Comparison of ENCODE assay signal across 25 mouse cellular contexts in the genomic region with DNA sequence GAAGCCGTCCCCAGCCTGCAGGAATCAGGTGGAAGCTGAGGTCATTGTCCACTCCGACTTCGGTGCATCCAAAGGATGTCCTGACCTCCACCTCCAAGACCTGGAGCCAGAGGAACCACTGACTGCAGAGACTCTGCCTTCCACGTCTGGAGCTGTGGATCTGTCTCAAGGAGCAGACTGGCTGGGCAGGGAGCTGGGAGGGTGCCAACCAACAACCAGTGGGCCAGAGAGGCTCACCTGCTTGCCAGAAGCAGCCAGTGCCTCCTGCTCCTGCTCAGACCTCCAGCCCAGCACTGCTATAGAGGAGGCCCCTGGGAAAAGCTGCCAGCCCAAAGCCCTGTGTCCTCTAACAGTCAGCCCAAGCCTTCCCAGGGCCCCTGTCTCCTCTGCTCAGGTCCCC. TPM values are rescaled to one million over a fixed set of nuclear protein-coding genes. Genes with fewer than 3 reads are reported as not detected.
DNase-seq lines count a peak whose midpoint lies in the region; ATAC-seq and TF ChIP-seq lines count a peak whose summit lies in the region.
"Had no signal": no experiment of that assay in that cellular context is flagged by ENCODE, and none has a peak within 500 bp of the region (broad histone marks: within the 10 kb centered on the region; RNA-seq: fewer than 3 reads in every experiment).

No protein-coding gene starts in this region.

- H3K9ac ChIP-seq in forebrain, postnatal 0 days: no peak overlapping the region
- no peak overlapping the region for H3K9ac ChIP-seq in hindbrain, embryonic 11.5 days (ENCODE audit: low read depth, low read length)
- 0 out of 2 replicates have a peak overlapping the region, but pooled peaks have one; percentile 22 for H3K9ac ChIP-seq in midbrain, embryonic 11.5 days (ENCODE audit: low read length)
- no peak overlapping the region for H3K9ac ChIP-seq in midbrain, postnatal 0 days (replicated peaks; ENCODE audit: low read length, poor library complexity, severe bottlenecking)
- H3K9ac ChIP-seq: embryonic facial prominence, embryonic 12.5 days; embryonic facial prominence, embryonic 15.5 days; intestine, embryonic 15.5 days had no signal

- H3K4me1 ChIP-seq in forebrain, embryonic 10.5 days: peaks cover 63% of the 10 kb centered on the region
- H3K4me1 ChIP-seq in forebrain, postnatal 0 days (ENCODE audit: insufficient read depth): no peaks in the 10 kb centered on the region
- H3K4me1 ChIP-seq in hindbrain, embryonic 10.5 days (replicated peaks): peaks cover 65% of the 10 kb centered on the region
- peaks cover under 1% of the 10 kb centered on the region for H3K4me1 ChIP-seq in hindbrain, embryonic 11.5 days (replicated peaks; ENCODE audit: control insufficient read depth, insufficient read depth, low read length)
- H3K4me1 ChIP-seq in midbrain, embryonic 11.5 days (ENCODE audit: control insufficient read depth, insufficient read depth, low read length): peaks cover 24% of the 10 kb centered on the region
- H3K4me1 ChIP-seq in midbrain, postnatal 0 days (ENCODE audit: insufficient read depth, low read length): no peaks in the 10 kb centered on the region
- H3K4me1 ChIP-seq: embryonic facial prominence, embryonic 12.5 days; embryonic facial prominence, embryonic 15.5 days; intestine, embryonic 15.5 days had no signal

- peaks cover 4% of the 10 kb centered on the region for H3K36me3 ChIP-seq in forebrain, embryonic 10.5 days (replicated peaks)
- peaks cover 33% of the 10 kb centered on the region for H3K36me3 ChIP-seq in forebrain, postnatal 0 days (ENCODE audit: insufficient read depth)
- H3K36me3 ChIP-seq in hindbrain, embryonic 10.5 days: peaks cover 16% of the 10 kb centered on the region
- H3K36me3 ChIP-seq in hindbrain, embryonic 11.5 days (ENCODE audit: control insufficient read depth, insufficient read depth, low read length): no peaks in the 10 kb centered on the region
- H3K36me3 ChIP-seq in midbrain, embryonic 11.5 days (ENCODE audit: control insufficient read depth, insufficient read depth, low read length): no peaks in the 10 kb centered on the region
- H3K36me3 ChIP-seq in midbrain, postnatal 0 days (ENCODE audit: insufficient read depth, low read length): peaks cover 29% of the 10 kb centered on the region

- H3K27ac ChIP-seq in forebrain, embryonic 10.5 days: peak overlapping the region; percentile 78; the same call in 1 of the 2 replicates
- no peak overlapping the region for H3K27ac ChIP-seq in forebrain, postnatal 0 days (ENCODE audit: low read depth, low read length)
- H3K27ac ChIP-seq in hindbrain, embryonic 10.5 days: peak overlapping the region; percentile 80
- H3K27ac ChIP-seq in hindbrain, embryonic 11.5 days (ENCODE audit: low read depth, low read length): no peak overlapping the region
- H3K27ac ChIP-seq in midbrain, embryonic 11.5 days (ENCODE audit: low read depth, low read length): no peak overlapping the region
- H3K27ac ChIP-seq in midbrain, postnatal 0 days (ENCODE audit: low read depth, low read length): no peak overlapping the region
- H3K27ac ChIP-seq: embryonic facial prominence, embryonic 12.5 days; embryonic facial prominence, embryonic 15.5 days; gastrocnemius, adult 2 months; intestine, embryonic 15.5 days had no signal

- intact Hi-C loops in left cerebral cortex, postnatal 36 days (cut with DNase I): no loop called here

- no peak overlapping the region for H3K4me2 ChIP-seq in forebrain, postnatal 0 days (ENCODE audit: low read depth)
- H3K4me2 ChIP-seq in hindbrain, embryonic 11.5 days (replicated peaks; ENCODE audit: low read depth, low read length): no peak overlapping the region
- H3K4me2 ChIP-seq in midbrain, embryonic 11.5 days: no peak overlapping the region
- H3K4me2 ChIP-seq in midbrain, postnatal 0 days (ENCODE audit: low read depth, low read length, poor library complexity, severe bottlenecking): no peak overlapping the region
- H3K4me2 ChIP-seq: embryonic facial prominence, embryonic 12.5 days; embryonic facial prominence, embryonic 15.5 days; heart, embryonic 11.5 days; intestine, embryonic 15.5 days had no signal

- no peak for TF ChIP-seq CTCF in forebrain, postnatal 0 days (IDR thresholded peaks at IDR 0.05; ENCODE audit: low read depth)
- TF ChIP-seq CTCF in midbrain, postnatal 0 days (IDR thresholded peaks at IDR 0.05): no peak

- no peak for DNase-seq in forebrain, embryonic 10.5 days (ENCODE audit: extremely low spot score, low spot score)
- no peak for DNase-seq in forebrain, postnatal 0 days
- no peak for DNase-seq in hindbrain, embryonic 10.5 days (ENCODE audit: low spot score)
- DNase-seq in hindbrain, embryonic 11.5 days (ENCODE audit: low spot score): no peak
- DNase-seq in midbrain, embryonic 11.5 days (ENCODE audit: low spot score, missing footprints): no peak
- DNase-seq in midbrain, postnatal 0 days (ENCODE audit: low spot score): no peak
- DNase-seq in left cerebral cortex, postnatal 36 days (ENCODE audit: low spot score in 2 of 2): no peak
- DNase-seq: adrenal gland, adult 8-10 months; adrenal gland, postnatal 25 days; cerebellum, adult 11-12 months; cerebellum, adult 9-10 months; gastrocnemius, adult 2 months; gastrocnemius, postnatal 14 days; heart, adult 11 months; kidney, adult 11 months; kidney, adult 8-10 months had no signal

- H3K9me3 ChIP-seq in forebrain, embryonic 10.5 days: no peaks in the 10 kb centered on the region
- H3K9me3 ChIP-seq in forebrain, postnatal 0 days (ENCODE audit: low read length): no peaks in the 10 kb centered on the region
- no peaks in the 10 kb centered on the region for H3K9me3 ChIP-seq in hindbrain, embryonic 10.5 days
- no peaks in the 10 kb centered on the region for H3K9me3 ChIP-seq in hindbrain, embryonic 11.5 days (ENCODE audit: control insufficient read depth, low read length)
- H3K9me3 ChIP-seq in midbrain, embryonic 11.5 days (ENCODE audit: control insufficient read depth, low read length): no peaks in the 10 kb centered on the region
- no peaks in the 10 kb centered on the region for H3K9me3 ChIP-seq in midbrain, postnatal 0 days (ENCODE audit: low read length)
- H3K9me3 ChIP-seq: embryonic facial prominence, embryonic 12.5 days; embryonic facial prominence, embryonic 15.5 days; intestine, embryonic 15.5 days had no signal

- peaks cover 68% of the 10 kb centered on the region for H3K27me3 ChIP-seq in forebrain, embryonic 10.5 days (ENCODE audit: poor library complexity, severe bottlenecking)
- H3K27me3 ChIP-seq in forebrain, postnatal 0 days (ENCODE audit: insufficient read depth, low read length): no peaks in the 10 kb centered on the region
- peaks cover 32% of the 10 kb centered on the region for H3K27me3 ChIP-seq in hindbrain, embryonic 10.5 days (ENCODE audit: insufficient read depth, poor library complexity, severe bottlenecking)
- H3K27me3 ChIP-seq in hindbrain, embryonic 11.5 days (ENCODE audit: control insufficient read depth, insufficient read depth, low read length): no peaks in the 10 kb centered on the region
- peaks cover 8% of the 10 kb centered on the region; the same call in 1 of the 2 replicates for H3K27me3 ChIP-seq in midbrain, embryonic 11.5 days (ENCODE audit: control insufficient read depth, insufficient read depth, low read length)
- H3K27me3 ChIP-seq in midbrain, postnatal 0 days (ENCODE audit: insufficient read depth, low read length): no peaks in the 10 kb centered on the region
- H3K27me3 ChIP-seq: embryonic facial prominence, embryonic 12.5 days had no signal

- no peak for ATAC-seq in forebrain, postnatal 0 days
- no peak for ATAC-seq in hindbrain, embryonic 11.5 days (ENCODE audit: low FRiP score)
- ATAC-seq in midbrain, embryonic 11.5 days (ENCODE audit: low FRiP score): no peak
- ATAC-seq in midbrain, postnatal 0 days (ENCODE audit: low FRiP score): no peak
- ATAC-seq: CD4-positive, CD25-positive, alpha-beta regulatory T cell, adult 4 months; hindbrain, embryonic 16.5 days; intestine, embryonic 15.5 days had no signal

- 77% methylated on average over 4 of the region's 4 CpGs for WGBS in forebrain, embryonic 10.5 days
- WGBS in forebrain, postnatal 0 days: 73% methylated on average over 4 of the region's 4 CpGs
- WGBS in hindbrain, embryonic 10.5 days: 86% methylated on average over 4 of the region's 4 CpGs
- WGBS in hindbrain, embryonic 11.5 days: 79% methylated on average over 4 of the region's 4 CpGs
- 85% methylated on average over 4 of the region's 4 CpGs for WGBS in midbrain, embryonic 11.5 days
- whole genome bisulfite sequencing in midbrain, postnatal 0 days: 89% methylated on average over 4 of the region's 4 CpGs

- no peak overlapping the region for H3K4me3 ChIP-seq in forebrain, embryonic 10.5 days
- H3K4me3 ChIP-seq in forebrain, postnatal 0 days (ENCODE audit: low read depth, low read length): no peak overlapping the region
- H3K4me3 ChIP-seq in hindbrain, embryonic 10.5 days: no peak overlapping the region
- H3K4me3 ChIP-seq in hindbrain, embryonic 11.5 days (ENCODE audit: low read depth, low read length): no peak overlapping the region
- H3K4me3 ChIP-seq in midbrain, embryonic 11.5 days (ENCODE audit: low read depth, low read length): no peak overlapping the region
- H3K4me3 ChIP-seq in midbrain, postnatal 0 days (ENCODE audit: low read depth, low read length): no peak overlapping the region
- H3K4me3 ChIP-seq: embryonic facial prominence, embryonic 12.5 days; embryonic facial prominence, embryonic 15.5 days; gastrocnemius, adult 2 months; intestine, embryonic 15.5 days had no signal

RNA-seq across cellular contexts. Expression of gene Igdcc3, which starts 5.9 kb away (rescaled TPM):
- polyA plus RNA-seq in forebrain, embryonic 10.5 days (2016; fragmentation: Nextera tagmentation; extraction: Ambion mirVana): 208 and 246 TPM in 2 replicates
- 2.7 and 3.0 TPM in 2 replicates for total RNA-seq in forebrain, postnatal 0 days (2014; rRNA removed)
- polyA plus RNA-seq in forebrain, postnatal 0 days (2015; fragmentation: Nextera tagmentation; extraction: Ambion mirVana): 2.6 and 4.2 TPM in 2 replicates
- polyA plus RNA-seq in hindbrain, embryonic 10.5 days (2016; fragmentation: Nextera tagmentation; extraction: Ambion mirVana): 218 and 357 TPM in 2 replicates
- 46.0 and 49.6 TPM in 2 replicates for polyA plus RNA-seq in hindbrain, embryonic 11.5 days (2014; fragmentation: Nextera tagmentation; extraction: Ambion mirVana)
- polyA plus RNA-seq in midbrain, embryonic 11.5 days (2014; fragmentation: Nextera tagmentation; extraction: Ambion mirVana): 115 and 145 TPM in 2 replicates
- total RNA-seq in midbrain, postnatal 0 days (2014; rRNA removed): 5.3 and 7.7 TPM in 2 replicates
- 6.4 and 6.6 TPM in 2 replicates for polyA plus RNA-seq in midbrain, postnatal 0 days (2015; fragmentation: Nextera tagmentation; extraction: Ambion mirVana)
- 1 to 10 TPM; 2.0 to 2.3 TPM for total RNA-seq in left cerebral cortex, postnatal 36 days (2021)
- total RNA-seq: hematopoietic stem cell, adult 5-6 weeks; MEL had no signal
- polyA plus RNA-seq: C2C12; CD4-positive, CD25-positive, alpha-beta regulatory T cell, adult 4 months had no signal

RNA-seq across cellular contexts. Expression of gene Igdcc4, which starts 33.8 kb away (rescaled TPM):
- polyA plus RNA-seq in forebrain, embryonic 10.5 days (2016; fragmentation: Nextera tagmentation; extraction: Ambion mirVana): 7.7 and 8.0 TPM in 2 replicates
- total RNA-seq in forebrain, postnatal 0 days (2014; rRNA removed): 28.2 and 30.7 TPM in 2 replicates
- 6.4 and 9.6 TPM in 2 replicates for polyA plus RNA-seq in forebrain, postnatal 0 days (2015; fragmentation: Nextera tagmentation; extraction: Ambion mirVana)
- 8.3 and 10.4 TPM in 2 replicates for polyA plus RNA-seq in hindbrain, embryonic 10.5 days (2016; fragmentation: Nextera tagmentation; extraction: Ambion mirVana)
- polyA plus RNA-seq in hindbrain, embryonic 11.5 days (2014; fragmentation: Nextera tagmentation; extraction: Ambion mirVana): 8.8 and 10.3 TPM in 2 replicates
- polyA plus RNA-seq in midbrain, embryonic 11.5 days (2014; fragmentation: Nextera tagmentation; extraction: Ambion mirVana): 13.0 and 13.3 TPM in 2 replicates
- 46.6 and 52.9 TPM in 2 replicates for total RNA-seq in midbrain, postnatal 0 days (2014; rRNA removed)
- 11.1 and 11.9 TPM in 2 replicates for polyA plus RNA-seq in midbrain, postnatal 0 days (2015; fragmentation: Nextera tagmentation; extraction: Ambion mirVana)
- total RNA-seq in left cerebral cortex, postnatal 36 days (2021): 10 to 100 TPM; 24.9 to 30.8 TPM

Comparison
In these comparisons a context has a peak if more than half of its experiments do, and no peak if none do; other contexts are left out.
1. H3K27ac ChIP-seq: peak in forebrain, embryonic 10.5 days (single experiment) and hindbrain, embryonic 10.5 days (single experiment); none in forebrain, postnatal 0 days (single experiment), hindbrain, embryonic 11.5 days (single experiment), midbrain, embryonic 11.5 days (single experiment) and midbrain, postnatal 0 days (single experiment).